Mouse (Mus musculus): ENCODE results near the gene Uts2.

Gene Uts2

GRCm38 (mm10) chr4:150996797-150997196 lies at the start of gene Uts2:
TSS of gene Uts2 (plus strand) at chr4:150997097.
- DNase-seq (ENCODE audit: low read depth, low spot score), result no peak

GRCm38 (mm10) chr4:150950972-150951371 lies 45.9 kb upstream of the Uts2 start:
- DNase-seq (ENCODE audit: low read depth, low spot score), result no peak

GRCm38 (mm10) chr4:150956369-150957105 lies 40.4 kb upstream of the Uts2 start:
- DNase-seq (ENCODE audit: low read depth, low spot score), result no peak

- DNase-seq (ENCODE audit: low read depth, low spot score), result no peak
These were observed 39.8 kb upstream of the Uts2 start for GRCm38 (mm10) chr4:150957106-150957458.

GRCm38 (mm10) chr4:150958536-150958935 lies 38.4 kb upstream of the Uts2 start:
- DNase-seq (ENCODE audit: low read depth, low spot score), result no peak

GRCm38 (mm10) chr4:150962231-150962630 lies 34.7 kb upstream of the Uts2 start:
- DNase-seq (ENCODE audit: low read depth, low spot score), result no peak

GRCm38 (mm10) chr4:150963711-150964110 lies 33.2 kb upstream of the Uts2 start:
- DNase-seq (ENCODE audit: low read depth, low spot score), result no peak

GRCm38 (mm10) chr4:150964635-150965554 lies 32.0 kb upstream of the Uts2 start:
- no peak for DNase-seq (ENCODE audit: low read depth, low spot score)

- DNase-seq (ENCODE audit: low read depth, low spot score), result no peak
These were observed 31.3 kb upstream of the Uts2 start for GRCm38 (mm10) chr4:150965555-150965951.

GRCm38 (mm10) chr4:150966556-150966955 lies 30.3 kb upstream of the Uts2 start:
- no peak for DNase-seq (ENCODE audit: low read depth, low spot score)

GRCm38 (mm10) chr4:150968956-150969355 lies 27.9 kb upstream of the Uts2 start:
- no peak for DNase-seq (ENCODE audit: low read depth, low spot score)

- no peak for DNase-seq (ENCODE audit: low read depth, low spot score)
These were observed 23.6 kb upstream of the Uts2 start for GRCm38 (mm10) chr4:150973264-150973663.

- DNase-seq (ENCODE audit: low read depth, low spot score), result no peak
These were observed 21.8 kb upstream of the Uts2 start for GRCm38 (mm10) chr4:150975145-150975544.

GRCm38 (mm10) chr4:150978156-150978910 lies 18.6 kb upstream of the Uts2 start:
- DNase-seq (ENCODE audit: low read depth, low spot score), result no peak

- DNase-seq (ENCODE audit: low read depth, low spot score), result no peak
These were observed 17.4 kb upstream of the Uts2 start for GRCm38 (mm10) chr4:150979455-150979854.

- no peak for DNase-seq (ENCODE audit: low read depth, low spot score)
These were observed 16.7 kb upstream of the Uts2 start for GRCm38 (mm10) chr4:150980153-150980552.

GRCm38 (mm10) chr4:150990148-150990547 lies 6.7 kb upstream of the Uts2 start:
- DNase-seq (ENCODE audit: low read depth, low spot score), result no peak

- no peak for DNase-seq (ENCODE audit: low read depth, low spot score)
These were observed 1.7 kb downstream of the Uts2 start for GRCm38 (mm10) chr4:150998626-150999025.

- DNase-seq (ENCODE audit: low read depth, low spot score), result no peak
These were observed 4.5 kb downstream of the Uts2 start for GRCm38 (mm10) chr4:151001397-151001796.

- no peak for DNase-seq (ENCODE audit: low read depth, low spot score)
These were observed 8.9 kb downstream of the Uts2 start for GRCm38 (mm10) chr4:151005656-151006318.

GRCm38 (mm10) chr4:151006945-151007344 lies 10.0 kb downstream of the Uts2 start:
- no peak for DNase-seq (ENCODE audit: low read depth, low spot score)
